Comparison of ENCODE assay signal across 8 mouse cellular contexts in the genomic region with DNA sequence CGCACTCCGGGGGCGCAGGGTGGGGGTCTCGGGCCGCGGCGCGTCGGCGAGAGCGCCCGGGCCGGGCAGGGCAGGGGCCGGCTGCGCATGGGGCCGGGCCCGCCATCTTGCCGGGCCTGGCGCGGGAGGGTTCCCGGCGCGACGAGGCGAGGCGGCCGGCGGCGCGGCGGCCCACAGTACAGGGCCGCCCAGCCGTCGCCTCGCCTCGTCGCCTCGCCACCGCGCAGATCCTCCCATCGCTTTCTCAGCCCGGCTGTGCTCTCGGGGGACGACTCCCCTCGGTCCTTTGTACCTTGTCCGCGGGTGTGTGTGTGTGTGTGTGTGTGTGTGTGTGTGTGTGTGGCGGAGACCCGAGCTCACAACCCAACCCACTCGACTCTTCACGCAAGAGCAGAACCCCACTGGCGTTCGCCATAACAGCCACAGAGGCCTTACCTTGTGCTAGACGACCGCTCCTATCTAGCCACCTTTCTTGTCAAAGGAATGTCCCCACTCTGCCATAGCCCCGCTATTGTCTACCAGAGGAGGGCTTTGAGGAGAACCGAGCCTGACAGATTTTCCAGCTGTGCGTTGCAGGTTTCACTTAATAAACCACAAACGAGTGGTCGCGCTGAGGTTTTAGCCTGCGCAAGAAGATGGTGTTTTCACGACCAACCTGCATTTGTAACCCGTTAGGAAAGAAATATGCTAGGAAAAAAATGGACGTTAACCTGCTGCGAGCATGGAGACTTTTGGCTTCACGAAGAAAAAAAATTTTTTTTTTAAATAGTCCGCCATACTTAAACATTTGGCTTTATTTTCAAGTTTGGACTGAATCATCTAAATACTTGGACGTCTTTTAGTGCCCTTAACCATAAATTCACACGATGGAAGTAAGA. TPM values are rescaled to one million over a fixed set of nuclear protein-coding genes. Genes with fewer than 3 reads are reported as not detected.
DNase-seq lines count a peak whose midpoint lies in the region; ATAC-seq and TF ChIP-seq lines count a peak whose summit lies in the region.

No protein-coding gene starts in this region.

- peak overlapping the region; percentile 73 for H3K4me2 ChIP-seq in embryonic facial prominence, embryonic 15.5 days (replicated peaks)
- H3K4me2 ChIP-seq in heart, embryonic 11.5 days = peak overlapping the region; percentile 73
- peak overlapping the region; percentile 78 for H3K4me2 ChIP-seq in kidney, embryonic 15.5 days
- H3K4me2 ChIP-seq in limb, embryonic 15.5 days = peak overlapping the region; percentile 54
- H3K4me2 ChIP-seq in midbrain, postnatal 0 days (ENCODE audit: low read depth, low read length, poor library complexity, severe bottlenecking) = peak overlapping the region; percentile 58

- ATAC-seq in embryonic facial prominence, embryonic 15.5 days (ENCODE audit: insufficient number of reproducible peaks, low FRiP score, low TSS enrichment, low read depth) = peak; percentile 59; the same call in 1 of the 2 replicates
- peak; percentile 83 for ATAC-seq in heart, embryonic 11.5 days (replicated peaks; ENCODE audit: insufficient number of reproducible peaks, low FRiP score, low TSS enrichment)
- ATAC-seq in kidney, embryonic 15.5 days (replicated peaks; ENCODE audit: low FRiP score) = peak; percentile 92
- peak; percentile 85 for ATAC-seq in limb, embryonic 15.5 days (ENCODE audit: insufficient number of reproducible peaks, low FRiP score, low TSS enrichment, low read depth)
- peak; percentile 91 for ATAC-seq in midbrain, postnatal 0 days (ENCODE audit: low FRiP score)

- H3K9ac ChIP-seq in embryonic facial prominence, embryonic 15.5 days = peak overlapping the region; percentile 84
- H3K9ac ChIP-seq in heart, embryonic 11.5 days (ENCODE audit: low read depth, low read length) = peak overlapping the region; percentile 99
- peak overlapping the region; percentile 86 for H3K9ac ChIP-seq in kidney, embryonic 15.5 days
- peak overlapping the region; percentile 85 for H3K9ac ChIP-seq in limb, embryonic 15.5 days
- peak overlapping the region; percentile 96 for H3K9ac ChIP-seq in midbrain, postnatal 0 days (replicated peaks; ENCODE audit: low read length, poor library complexity, severe bottlenecking)

- whole genome bisulfite sequencing in embryonic facial prominence, embryonic 15.5 days = under 1% methylated on average over 62 of the region's 70 CpGs
- WGBS in heart, embryonic 11.5 days (ENCODE audit: insufficient replicate concordance) = 2% methylated on average over 47 of the region's 70 CpGs
- WGBS in kidney, embryonic 15.5 days = 1% methylated on average over 61 of the region's 70 CpGs
- 1% methylated on average over 49 of the region's 70 CpGs for WGBS in limb, embryonic 15.5 days
- 1% methylated on average over 36 of the region's 70 CpGs for WGBS in midbrain, postnatal 0 days

- peak overlapping the region; percentile 95 for H3K27ac ChIP-seq in embryonic facial prominence, embryonic 15.5 days (replicated peaks)
- peak overlapping the region; percentile 98 for H3K27ac ChIP-seq in heart, embryonic 11.5 days (ENCODE audit: low read depth, low read length)
- peak overlapping the region; percentile 96 for H3K27ac ChIP-seq in kidney, embryonic 15.5 days
- peak overlapping the region; percentile 97 for H3K27ac ChIP-seq in limb, embryonic 15.5 days
- H3K27ac ChIP-seq in midbrain, postnatal 0 days (ENCODE audit: low read depth, low read length) = peak overlapping the region; percentile 100

- H3K4me1 ChIP-seq in embryonic facial prominence, embryonic 15.5 days = peaks cover 11% of the 10 kb centered on the region
- peaks cover 6% of the 10 kb centered on the region; the same call in 1 of the 2 replicates for H3K4me1 ChIP-seq in heart, embryonic 11.5 days (ENCODE audit: control insufficient read depth, insufficient read depth, low read length)
- peaks cover 13% of the 10 kb centered on the region for H3K4me1 ChIP-seq in kidney, embryonic 15.5 days
- peaks cover 8% of the 10 kb centered on the region; the same call in 1 of the 2 replicates for H3K4me1 ChIP-seq in limb, embryonic 15.5 days
- peaks cover 2% of the 10 kb centered on the region; the same call in 1 of the 2 replicates for H3K4me1 ChIP-seq in midbrain, postnatal 0 days (ENCODE audit: insufficient read depth, low read length)

- H3K9me3 ChIP-seq in embryonic facial prominence, embryonic 15.5 days (replicated peaks) = 0 out of 2 replicates have a peak, but pooled peaks cover 5% of the 10 kb centered on the region
- no peaks in the 10 kb centered on the region for H3K9me3 ChIP-seq in heart, embryonic 11.5 days (replicated peaks; ENCODE audit: control insufficient read depth, low read length)
- H3K9me3 ChIP-seq in kidney, embryonic 15.5 days (replicated peaks) = 0 out of 2 replicates have a peak, but pooled peaks cover 3% of the 10 kb centered on the region
- no peaks in the 10 kb centered on the region for H3K9me3 ChIP-seq in limb, embryonic 15.5 days
- H3K9me3 ChIP-seq in midbrain, postnatal 0 days (ENCODE audit: low read length) = no peaks in the 10 kb centered on the region

- peak; percentile 82 for DNase-seq in CD4-positive helper T cell, adult 2 months (ENCODE audit: low read depth, low spot score)
- peak; percentile 83 for DNase-seq in brain, adult 2 months (ENCODE audit: low read depth, low spot score)
- peak; percentile 76 for DNase-seq in midbrain, postnatal 0 days (ENCODE audit: low spot score)
- peak; percentile 56 to 60 for DNase-seq in spleen, postnatal 36 days (ENCODE audit: low spot score in 2 of 2)

- H3K27me3 ChIP-seq in embryonic facial prominence, embryonic 15.5 days = no peaks in the 10 kb centered on the region
- H3K27me3 ChIP-seq in heart, embryonic 11.5 days (ENCODE audit: control insufficient read depth, insufficient read depth, low read length) = no peaks in the 10 kb centered on the region
- no peaks in the 10 kb centered on the region for H3K27me3 ChIP-seq in kidney, embryonic 15.5 days
- no peaks in the 10 kb centered on the region for H3K27me3 ChIP-seq in limb, embryonic 15.5 days
- no peaks in the 10 kb centered on the region for H3K27me3 ChIP-seq in midbrain, postnatal 0 days (ENCODE audit: insufficient read depth, low read length)

- no peak for TF ChIP-seq CTCF in midbrain, postnatal 0 days (IDR thresholded peaks at IDR 0.05)

- H3K36me3 ChIP-seq in embryonic facial prominence, embryonic 15.5 days = no peaks in the 10 kb centered on the region
- H3K36me3 ChIP-seq in heart, embryonic 11.5 days (ENCODE audit: control insufficient read depth, insufficient read depth, low read length) = no peaks in the 10 kb centered on the region
- no peaks in the 10 kb centered on the region for H3K36me3 ChIP-seq in kidney, embryonic 15.5 days
- no peaks in the 10 kb centered on the region for H3K36me3 ChIP-seq in limb, embryonic 15.5 days
- no peaks in the 10 kb centered on the region for H3K36me3 ChIP-seq in midbrain, postnatal 0 days (ENCODE audit: insufficient read depth, low read length)

- peak overlapping the region; percentile 57 for H3K4me3 ChIP-seq in embryonic facial prominence, embryonic 15.5 days (replicated peaks)
- H3K4me3 ChIP-seq in heart, embryonic 11.5 days (ENCODE audit: low read depth, low read length) = peak overlapping the region; percentile 72
- peak overlapping the region; percentile 60 for H3K4me3 ChIP-seq in kidney, embryonic 15.5 days (replicated peaks)
- H3K4me3 ChIP-seq in limb, embryonic 15.5 days = peak overlapping the region; percentile 62
- peak overlapping the region; percentile 60 for H3K4me3 ChIP-seq in midbrain, postnatal 0 days (ENCODE audit: low read depth, low read length)

RNA-seq across cellular contexts. Expression of gene Zfp280d, which starts 0.7 kb away (rescaled TPM):
- polyA plus RNA-seq in embryonic facial prominence, embryonic 15.5 days (2015; fragmentation: Nextera tagmentation; extraction: Ambion mirVana) = 34.8 and 36.5 TPM in 2 replicates
- polyA plus RNA-seq in heart, embryonic 11.5 days (2014; fragmentation: Nextera tagmentation; extraction: Ambion mirVana) = 29.8 and 31.1 TPM in 2 replicates
- polyA plus RNA-seq in kidney, embryonic 15.5 days (2015; fragmentation: Nextera tagmentation; extraction: Ambion mirVana) = 38.4 and 41.3 TPM in 2 replicates
- 31.7 and 35.0 TPM in 2 replicates for polyA plus RNA-seq in limb, embryonic 15.5 days (2015; fragmentation: Nextera tagmentation; extraction: Ambion mirVana)
- 40.2 and 61.8 TPM in 2 replicates for total RNA-seq in midbrain, postnatal 0 days (2014; rRNA removed)
- 20.4 and 24.4 TPM in 2 replicates for polyA plus RNA-seq in midbrain, postnatal 0 days (2015; fragmentation: Nextera tagmentation; extraction: Ambion mirVana)

Comparison
In these comparisons a context has a peak if more than half of its experiments do, and no peak if none do; other contexts are left out.
1. Peak in every context shown above with its lines: DNase-seq, ATAC-seq, H3K4me3 ChIP-seq and H3K27ac ChIP-seq.